Mouse (Mus musculus): ENCODE data around the gene Olfr1116. TPM values are rescaled to one million over a fixed set of nuclear protein-coding genes. Genes with fewer than 3 reads are reported as not detected.
"Not testable (repeated sequence)": the region's sequence is repeated elsewhere in the genome, so short reads cannot be mapped to it uniquely, and the experiment has no call there.

Gene Olfr1116
- not detected for total RNA-seq (2021)
- long read RNA-seq = 0 reads

GRCm38 (mm10) chr2:87267234-87267633 is at the start of gene Olfr1116:
TSS of gene Olfr1116 (plus strand) at chr2:87267534.
- no peak for DNase-seq (ENCODE audit: low spot score in 2 of 2)

- DNase-seq (ENCODE audit: low spot score in 2 of 2) = no peak
Measured at GRCm38 (mm10) chr2:87247713-87248112, 19.6 kb upstream of the Olfr1116 start, which contains the start of gene Olfr1115. TSS of gene Olfr1115 (plus strand) at chr2:87248013.

GRCm38 (mm10) chr2:87293977-87294376 is 26.6 kb downstream of the Olfr1116 start:
- not testable (repeated sequence) for DNase-seq (ENCODE audit: low spot score in 2 of 2)

GRCm38 (mm10) chr2:87307281-87307680 is 39.9 kb downstream of the Olfr1116 start, which contains the start of gene Olfr1118:
TSS of gene Olfr1118 (plus strand) at chr2:87307581.
- DNase-seq (ENCODE audit: low spot score in 2 of 2) = no peak

Small RNAs within 50 kb of the gene (microRNA-seq; reads per million reads assigned to microRNA genes)
- gene Gm27438 = 0 reads per million in 2 experiments

Other genes with a start within 250 kb of the Olfr1116 start
- not detected for gene Olfr1104, start 240.5 kb upstream of the Olfr1116 start, total RNA-seq (2021)
- not detected for gene Olfr1105, start 231.0 kb upstream of the Olfr1116 start, total RNA-seq (2021)
- gene Olfr1106, start 215.3 kb upstream of the Olfr1116 start, total RNA-seq (2021) = not detected
- gene Olfr1107, start 191.7 kb upstream of the Olfr1116 start, total RNA-seq (2021) = not detected
- gene Olfr1109, start 171.5 kb upstream of the Olfr1116 start, total RNA-seq (2021) = not detected
- not detected for gene Olfr259, start 153.0 kb upstream of the Olfr1116 start, total RNA-seq (2021)
- not detected for gene Olfr1110, start 127.2 kb upstream of the Olfr1116 start, total RNA-seq (2021)
- gene Olfr1111, start 114.9 kb upstream of the Olfr1116 start, total RNA-seq (2021) = not detected
- not detected for gene Olfr1112, start 79.7 kb upstream of the Olfr1116 start, total RNA-seq (2021)
- not detected for gene Olfr1113, start 58.6 kb upstream of the Olfr1116 start, total RNA-seq (2021)
- not detected for gene Olfr1115, start 19.5 kb upstream of the Olfr1116 start, total RNA-seq (2021)
- gene Olfr1118, start 40.0 kb downstream of the Olfr1116 start, total RNA-seq (2021) = not detected
- gene Olfr1120, start 87.3 kb downstream of the Olfr1116 start, total RNA-seq (2021) = not detected
- gene Olfr1121, start 102.4 kb downstream of the Olfr1116 start, total RNA-seq (2021) = not detected
- not detected for gene Olfr1122, start 118.3 kb downstream of the Olfr1116 start, total RNA-seq (2021)
- gene Olfr1123, start 149.1 kb downstream of the Olfr1116 start, total RNA-seq (2021) = not detected
- not detected for gene Olfr1124, start 162.7 kb downstream of the Olfr1116 start, total RNA-seq (2021)
- not detected for gene Olfr1126, start 186.4 kb downstream of the Olfr1116 start, total RNA-seq (2021)
- gene Pramel7, start 229.6 kb downstream of the Olfr1116 start, total RNA-seq (2021) = not detected
- not detected for gene Pramel6, start 239.0 kb downstream of the Olfr1116 start, total RNA-seq (2021)